10 mouse cellular contexts compared by ENCODE assay signal in the genomic region with DNA sequence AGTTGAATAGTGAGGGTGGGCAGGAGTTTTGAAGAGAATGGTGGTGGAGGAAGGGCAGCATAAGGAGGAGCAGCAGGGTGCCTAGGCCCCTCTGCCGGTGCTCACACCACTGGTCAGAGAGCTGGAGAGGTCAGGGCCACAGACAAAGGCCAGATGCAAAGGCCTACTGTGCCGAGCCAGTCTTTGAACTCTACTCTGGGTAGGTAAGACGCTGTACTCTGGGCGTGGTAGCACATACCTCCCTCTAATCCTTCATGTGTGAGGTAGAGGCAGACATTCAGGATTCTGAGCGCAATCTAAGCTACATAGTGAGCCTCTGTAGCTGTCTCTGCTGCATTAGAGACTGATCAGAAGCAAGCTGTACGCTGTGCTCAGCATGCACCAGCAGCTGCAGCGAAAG.
"Had no signal": no experiment of that assay in that cellular context is flagged by ENCODE, and none has a peak within 500 bp of the region (broad histone marks: within the 10 kb centered on the region; RNA-seq: fewer than 3 reads in every experiment).

No protein-coding gene starts in this region.

- ATAC-seq: midbrain, embryonic 15.5 days had no signal

- H3K4me1 ChIP-seq: liver, embryonic 13.5 days; midbrain, embryonic 12.5 days; midbrain, embryonic 15.5 days; neural tube, embryonic 15.5 days had no signal

- H3K9me3 ChIP-seq: liver, embryonic 13.5 days; midbrain, embryonic 12.5 days; midbrain, embryonic 15.5 days; neural tube, embryonic 15.5 days had no signal

- H3K4me3 ChIP-seq: layer of hippocampus, adult 2 months; liver, embryonic 13.5 days; midbrain, embryonic 12.5 days; midbrain, embryonic 15.5 days; myocyte; neural tube, embryonic 15.5 days had no signal

- DNase-seq: layer of hippocampus, adult 9-11 months; liver, embryonic 13.5 days; lung, adult 2 months; lung, postnatal 4 days; thymus, postnatal 25 days had no signal

- H3K9ac ChIP-seq: liver, embryonic 13.5 days; midbrain, embryonic 12.5 days; midbrain, embryonic 15.5 days; neural tube, embryonic 15.5 days had no signal

- H3K27ac ChIP-seq: layer of hippocampus, adult 2 months; liver, embryonic 13.5 days; midbrain, embryonic 12.5 days; midbrain, embryonic 15.5 days; neural tube, embryonic 15.5 days had no signal

- H3K36me3 ChIP-seq: liver, embryonic 13.5 days; midbrain, embryonic 12.5 days; midbrain, embryonic 15.5 days; neural tube, embryonic 15.5 days had no signal

- H3K4me2 ChIP-seq: liver, embryonic 13.5 days; midbrain, embryonic 12.5 days; midbrain, embryonic 15.5 days; neural tube, embryonic 15.5 days had no signal

- H3K27me3 ChIP-seq: liver, embryonic 13.5 days; midbrain, embryonic 12.5 days; midbrain, embryonic 15.5 days; neural tube, embryonic 15.5 days had no signal
